Mouse (Mus musculus) kidney, adult 2 months (tissue): ENCODE data around the gene Mecom. TPM values are rescaled to one million over a fixed set of nuclear protein-coding genes. Genes with fewer than 3 reads are reported as not detected.

Source experiments
- DNase-seq: peaks from one replicate; pipeline ENCODE4 v3.0.0; 2021
- H3K27ac ChIP-seq: fragments of 200-500 bp; 2 replicates; pipeline ENCODE4 v1.5.1; 2012; ENCODE audit warnings: low read depth, low read length, control low read depth, inconsistent platforms; ENCODE audit not compliant: insufficient read depth
- H3K27me3 ChIP-seq: fragments of 200-500 bp; replicated peaks from 2 replicates; pipeline ENCODE4 v1.6.1; 2012; ENCODE audit warnings: mild to moderate bottlenecking, moderate library complexity, low read length, inconsistent platforms; ENCODE audit not compliant: control insufficient read depth, insufficient read depth
- H3K36me3 ChIP-seq: fragments of 200-500 bp; 2 replicates; pipeline ENCODE4 v1.6.1; 2012; ENCODE audit warnings: mild to moderate bottlenecking, moderate library complexity, low read length, inconsistent platforms; ENCODE audit not compliant: control insufficient read depth, insufficient read depth
- H3K4me1 ChIP-seq: fragments of 200-500 bp; 2 replicates; pipeline ENCODE4 v1.6.1; 2011; ENCODE audit warnings: low read length; ENCODE audit not compliant: control insufficient read depth, insufficient read depth
- H3K4me3 ChIP-seq: fragments of 200-500 bp; 2 replicates; pipeline ENCODE4 v1.5.1; 2011; ENCODE audit warnings: mild to moderate bottlenecking, low read depth, low read length, control low read depth; ENCODE audit not compliant: insufficient read depth
- CTCF ChIP-seq: fragments of 200-500 bp; conservative IDR thresholded peaks from 2 replicates; pipeline ENCODE4 v1.5.1; 2011; ENCODE audit warnings: low read depth, mild to moderate bottlenecking, control low read depth, low read length, moderate library complexity, mixed read lengths; ENCODE audit not compliant: insufficient read depth, insufficient read length
- POLR2A ChIP-seq: fragments of 200-500 bp; IDR thresholded peaks from one replicate; pipeline ENCODE4 v1.6.1; 2011; ENCODE audit warnings: low read depth, low read length, control low read depth
- WGBS: fragments of 180-500 bp; shearing (Covaris S2); methylation state at CpG from one replicate; pipeline ENCODE4 v1.1.7; 2018; 5-methylcytosine and 5-hydroxymethylcytosine counted together
- polyA plus RNA-seq: library from polyadenylated mRNA; depleted of rRNA; stranded (reverse); fragments of >200 nt; gene quantifications from 2 replicates; pipeline ENCODE4 v1.2.3, GENCODE M21; 2012

Gene Mecom
- polyA plus RNA-seq, 1 experiment = 12.9 TPM

DNA sequence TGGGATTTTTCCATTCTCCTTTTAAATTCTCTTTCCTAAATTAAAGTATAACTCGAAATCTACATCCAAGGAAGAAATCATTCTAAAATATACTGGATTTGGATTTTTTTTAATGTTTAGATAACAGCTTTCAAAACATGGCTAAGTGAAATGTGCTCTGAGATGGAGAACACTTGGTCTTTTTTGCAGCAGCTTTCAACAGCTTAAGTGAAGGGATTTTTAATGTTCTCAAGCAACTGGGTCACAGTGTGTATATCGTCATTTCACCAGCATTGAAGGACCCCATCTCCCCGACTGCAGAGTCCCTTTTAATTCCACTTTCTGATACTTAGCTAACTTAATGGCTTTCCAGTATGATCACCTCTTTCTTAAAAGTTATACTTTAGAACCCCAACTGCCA lies 509.3 kb downstream of the Mecom start:
- no peak overlapping the region for H3K27ac ChIP-seq
- TF ChIP-seq CTCF = no peak
- no peak for TF ChIP-seq POLR2A
- 69% methylated on average over 3 of the region's 3 CpGs for WGBS

DNA sequence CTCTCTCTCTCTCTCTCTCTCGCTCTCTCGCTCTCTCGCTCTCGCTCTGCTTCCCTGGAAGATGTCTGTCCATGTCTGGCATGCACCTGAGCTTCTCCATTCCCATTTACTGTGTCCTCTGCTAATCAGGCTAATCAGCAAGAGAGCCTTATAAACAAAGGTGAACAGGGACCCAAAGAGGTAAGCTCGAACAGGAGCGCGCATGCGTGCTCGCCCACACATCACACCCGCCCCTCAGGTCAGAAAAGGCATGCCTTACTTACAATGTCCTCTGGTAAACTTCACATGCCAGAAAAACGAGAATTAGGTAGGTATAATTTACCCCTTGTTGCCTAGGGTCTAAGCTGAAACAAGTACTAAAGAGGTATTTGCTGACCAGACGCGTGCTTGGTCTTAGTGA lies 527.8 kb downstream of the Mecom start:
- Histone ChIP-seq H3K36me3 (no peaks in the 10 kb centered on the region), H3K4me1 (no peaks in the 10 kb centered on the region; the same call in 1 of the 2 replicates), H3K27ac (peak overlapping the region; percentile 76), H3K27me3 (no peaks in the 10 kb centered on the region), H3K4me3 (no peak overlapping the region)
- peak; percentile 6 for DNase-seq
- TF ChIP-seq POLR2A = no peak
- no peak for TF ChIP-seq CTCF
- WGBS = 86% methylated on average over 13 of the region's 13 CpGs

More for the DNA sequence above, 509.3 kb downstream of the Mecom start:
- H3K36me3 ChIP-seq = no peaks in the 10 kb centered on the region; the same call in 1 of the 2 replicates
- H3K4me3 ChIP-seq = no peak overlapping the region
- H3K27me3 ChIP-seq = no peaks in the 10 kb centered on the region
- DNase-seq = no peak
- no peaks in the 10 kb centered on the region for H3K4me1 ChIP-seq

- 71% methylated on average over 8 of the region's 8 CpGs for WGBS
- Histone ChIP-seq H3K27ac (peak overlapping the region; percentile 76), H3K36me3 (no peaks in the 10 kb centered on the region), H3K4me3 (no peak overlapping the region), H3K27me3 (no peaks in the 10 kb centered on the region), H3K4me1 (no peaks in the 10 kb centered on the region; the same call in 1 of the 2 replicates)
- DNase-seq = peak; percentile 21
- TF ChIP-seq POLR2A (no peak), CTCF (no peak)
Observed at GRCm38 (mm10) chr3:30019411-30019810, 528.4 kb downstream of the Mecom start.

GRCm38 (mm10) chr3:30018202-30018601 lies 529.6 kb downstream of the Mecom start:
- DNase-seq = peak; percentile 40
- H3K36me3 ChIP-seq = no peaks in the 10 kb centered on the region
- TF ChIP-seq POLR2A (no peak), CTCF (no peak)
- no peaks in the 10 kb centered on the region; the same call in 1 of the 2 replicates for H3K4me1 ChIP-seq
- WGBS = 31% methylated on average over 12 of the region's 12 CpGs
- no peak overlapping the region for H3K27ac ChIP-seq
- no peaks in the 10 kb centered on the region for H3K27me3 ChIP-seq
- no peak overlapping the region for H3K4me3 ChIP-seq

DNA sequence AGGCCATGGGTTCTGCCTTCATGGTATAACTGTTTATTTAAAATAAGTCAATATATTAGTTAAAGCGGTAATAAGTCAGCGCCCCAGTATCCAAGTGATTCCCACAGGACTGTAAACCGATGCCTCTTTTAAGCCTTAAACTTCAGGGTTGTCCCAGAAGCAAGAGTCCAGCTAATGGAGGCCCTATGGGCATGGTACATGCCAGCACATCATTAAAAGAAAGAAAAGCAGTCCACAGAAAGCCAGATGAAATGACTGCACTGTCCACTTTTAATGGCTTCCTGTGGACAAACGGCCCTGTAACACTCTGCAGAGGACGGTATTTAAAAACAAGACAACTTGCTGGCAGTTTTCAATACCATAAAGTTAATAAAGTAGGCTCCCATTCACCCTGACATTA lies 531.0 kb downstream of the Mecom start:
- H3K4me1 ChIP-seq = no peaks in the 10 kb centered on the region; the same call in 1 of the 2 replicates
- H3K27me3 ChIP-seq = no peaks in the 10 kb centered on the region
- no peak for TF ChIP-seq CTCF
- no peak for TF ChIP-seq POLR2A
- no peak overlapping the region for H3K4me3 ChIP-seq
- H3K36me3 ChIP-seq = no peaks in the 10 kb centered on the region
- WGBS = 79% methylated on average over 5 of the region's 5 CpGs
- H3K27ac ChIP-seq = no peak overlapping the region
- no peak for DNase-seq

GRCm38 (mm10) chr3:30014962-30015660 lies 532.7 kb downstream of the Mecom start:
- Histone ChIP-seq H3K4me1 (no peaks in the 10 kb centered on the region; the same call in 1 of the 2 replicates), H3K4me3 (no peak overlapping the region), H3K27me3 (no peaks in the 10 kb centered on the region), H3K36me3 (no peaks in the 10 kb centered on the region), H3K27ac (peak overlapping the region; percentile 41; the same call in 1 of the 2 replicates)
- 9% methylated on average over 10 of the region's 10 CpGs for WGBS
- TF ChIP-seq CTCF (peak; percentile 89), POLR2A (no peak)
- peak; percentile 88 for DNase-seq

DNA sequence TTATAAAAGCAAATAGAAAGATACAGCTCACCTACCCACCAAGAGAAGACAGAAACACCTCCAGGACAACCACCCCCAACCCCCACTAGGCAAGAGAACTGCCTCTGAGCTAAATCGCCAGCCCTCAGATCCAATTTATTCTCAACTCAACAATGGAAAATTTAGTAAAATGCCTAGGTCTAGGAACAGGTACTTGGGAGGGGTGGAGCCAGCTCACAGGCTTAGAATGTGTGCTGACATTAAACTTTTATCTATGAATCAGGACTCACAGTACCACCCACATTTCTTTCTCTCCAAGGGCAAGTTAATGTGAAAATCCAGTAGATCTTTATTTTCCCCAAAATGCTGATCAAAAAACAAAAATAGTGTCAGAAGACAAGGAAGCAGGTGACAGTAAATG lies 533.5 kb downstream of the Mecom start:
- TF ChIP-seq CTCF (no peak), POLR2A (no peak)

GRCm38 (mm10) chr3:30013416-30013815 lies 534.4 kb downstream of the Mecom start:
- no peaks in the 10 kb centered on the region for H3K27me3 ChIP-seq
- TF ChIP-seq POLR2A (no peak), CTCF (no peak)
- H3K4me1 ChIP-seq = no peaks in the 10 kb centered on the region; the same call in 1 of the 2 replicates
- H3K4me3 ChIP-seq = peak overlapping the region; percentile 59
- 59% methylated on average over 1 of the region's 1 CpGs for WGBS
- peak; percentile 41 for DNase-seq
- peak overlapping the region; percentile 95 for H3K27ac ChIP-seq
- H3K36me3 ChIP-seq = no peaks in the 10 kb centered on the region

More for the DNA sequence above, 533.5 kb downstream of the Mecom start:
- 58% methylated on average over 1 of the region's 1 CpGs for WGBS
- H3K27me3 ChIP-seq = no peaks in the 10 kb centered on the region
- peak overlapping the region; percentile 88 for H3K27ac ChIP-seq
- no peaks in the 10 kb centered on the region for H3K36me3 ChIP-seq
- no peak overlapping the region for H3K4me3 ChIP-seq
- no peaks in the 10 kb centered on the region; the same call in 1 of the 2 replicates for H3K4me1 ChIP-seq
- DNase-seq = peak; percentile 51
